Mouse (Mus musculus) heart, postnatal 4 days (tissue): ENCODE measurements around the gene Slc17a7. TPM values are rescaled to one million over a fixed set of nuclear protein-coding genes. Genes with fewer than 3 reads are reported as not detected.

Experiments
- DNase-seq: peaks from one replicate; pipeline ENCODE4 v3.0.0; 2021
- microRNA-seq, 2 experiments: library from miRNA; unstranded; fragments of <30 nt; microRNA quantifications; one replicate each; pipeline ENCODE4 v1.2.0; 2021 to 2022
- total RNA-seq, 2 experiments: library from RNA; stranded (reverse); gene quantifications; 2 replicates each; pipeline ENCODE4 v1.2.3; 2021

Gene Slc17a7
- total RNA-seq, 2 experiments from 2014 or later = 9.1 to 12.4 TPM

GRCm38 (mm10) chr7:45204380-45205143 is 40.8 kb downstream of the Slc17a7 start, which contains the start of gene Ccdc155:
Gene Ccdc155 (minus strand): TSS chr7:45204892.
- DNase-seq = peak; percentile 91

GRCm38 (mm10) chr7:45208260-45208659 is 44.5 kb downstream of the Slc17a7 start:
- no peak for DNase-seq

- no peak for DNase-seq
Measured at GRCm38 (mm10) chr7:45211070-45211469, 47.3 kb downstream of the Slc17a7 start.

GRCm38 (mm10) chr7:45211851-45212251 is 48.1 kb downstream of the Slc17a7 start, which contains the start of gene Dkkl1:
Gene Dkkl1 (minus strand): TSS chr7:45212147.
- DNase-seq = no peak

- no peak for DNase-seq
Measured at GRCm38 (mm10) chr7:45212356-45212755, 48.6 kb downstream of the Slc17a7 start.

- no peak for DNase-seq
Measured at GRCm38 (mm10) chr7:45213708-45214107, 50.0 kb downstream of the Slc17a7 start.

GRCm38 (mm10) chr7:45215673-45216441 is 52.1 kb downstream of the Slc17a7 start, which contains the start of gene Tead2:
Gene Tead2 (plus strand): TSS chr7:45215753.
- DNase-seq = peak; percentile 76

- DNase-seq = peak; percentile 88
Measured at GRCm38 (mm10) chr7:45216442-45217183, 52.9 kb downstream of the Slc17a7 start.

GRCm38 (mm10) chr7:45221680-45222079 is 57.9 kb downstream of the Slc17a7 start:
- DNase-seq = no peak

GRCm38 (mm10) chr7:45224826-45225225 is 61.1 kb downstream of the Slc17a7 start:
- DNase-seq = no peak

Small RNA genes lying within 50 kb of the gene (microRNA-seq; reads per million reads assigned to microRNA genes)
- gene Mir150 = 221 to 331 reads per million in 2 experiments
- gene Mir5121 = 9.6 to 13.5 reads per million in 2 experiments
- 0 reads per million in 2 experiments for gene Mir7055

Other genes with a start within 250 kb of the Slc17a7 start
- 10 to 100 TPM; 96.9 to 99.4 TPM for gene Ap2a1, start 234.5 kb upstream of the Slc17a7 start, total RNA-seq
- gene Tsks, start 220.7 kb upstream of the Slc17a7 start, total RNA-seq = not detected
- 1 to 10 TPM; 4.4 to 5.1 TPM for gene Cpt1c, start 189.1 kb upstream of the Slc17a7 start, total RNA-seq
- 100 to 1,000 TPM; 306 to 324 TPM for gene Prmt1, start 177.4 kb upstream of the Slc17a7 start, total RNA-seq
- gene Irf3, start 166.3 kb upstream of the Slc17a7 start, total RNA-seq = 10 to 100 TPM; 42.0 to 43.0 TPM
- gene Bcl2l12, start 165.2 kb upstream of the Slc17a7 start, total RNA-seq = 10 to 100 TPM; 21.7 to 25.2 TPM
- 10 to 100 TPM; 78.5 to 80.3 TPM for gene Scaf1, start 147.6 kb upstream of the Slc17a7 start, total RNA-seq
- 10 to 100 TPM; 71.2 to 73.4 TPM for gene Rras, start 146.0 kb upstream of the Slc17a7 start, total RNA-seq
- gene Prr12, start 111.1 kb upstream of the Slc17a7 start, total RNA-seq = 10 to 100 TPM; 35.4 to 36.7 TPM
- 10 to 100 TPM; 31.7 to 34.6 TPM for gene Nosip, start 101.5 kb upstream of the Slc17a7 start, total RNA-seq
- 10 to 100 TPM in 1 of 2 experiments, 1 to 10 TPM in 1; 9.5 to 10.2 TPM for gene Prrg2, start 101.3 kb upstream of the Slc17a7 start, total RNA-seq
- gene Rcn3, start 71.7 kb upstream of the Slc17a7 start, total RNA-seq = 10 to 100 TPM; 88.0 to 90.9 TPM
- gene Fcgrt, start 60.1 kb upstream of the Slc17a7 start, total RNA-seq = 10 to 100 TPM; 35.3 to 41.1 TPM
- 100 to 1,000 TPM; 846 to 864 TPM for gene Rps11, start 39.5 kb upstream of the Slc17a7 start, total RNA-seq
- 1,000 to 10,000 TPM; 1,039 to 1,207 TPM for gene Rpl13a, start 35.2 kb upstream of the Slc17a7 start, total RNA-seq
- gene Gm45713, start 27.7 kb upstream of the Slc17a7 start, total RNA-seq = not detected
- gene Flt3l, start 27.5 kb upstream of the Slc17a7 start, total RNA-seq = 1 to 10 TPM; 1.5 to 2.1 TPM
- gene Pih1d1, start 9.6 kb upstream of the Slc17a7 start, total RNA-seq = 10 to 100 TPM; 58.5 to 67.0 TPM
- 10 to 100 TPM; 44.8 to 53.8 TPM for gene Aldh16a1, start 9.4 kb upstream of the Slc17a7 start, total RNA-seq
- not detected for gene Gfy, start 15.6 kb downstream of the Slc17a7 start, total RNA-seq
- not detected for gene Pth2, start 17.0 kb downstream of the Slc17a7 start, total RNA-seq
- under 1 TPM in 1 of 2 experiments, not detected in 1; 0.25 TPM for gene Ccdc155, start 40.9 kb downstream of the Slc17a7 start, total RNA-seq
- gene Dkkl1, start 48.2 kb downstream of the Slc17a7 start, total RNA-seq = not detected
- gene Tead2, start 51.8 kb downstream of the Slc17a7 start, total RNA-seq = 10 to 100 TPM; 66.4 to 69.4 TPM
- gene Cd37, start 75.2 kb downstream of the Slc17a7 start, total RNA-seq = 1 to 10 TPM; 2.1 to 3.6 TPM
- gene Slc6a16, start 77.1 kb downstream of the Slc17a7 start, total RNA-seq = under 1 TPM in 1 of 2 experiments, not detected in 1; 0.18 TPM
- gene Slc6a21, start 113.6 kb downstream of the Slc17a7 start, total RNA-seq = not detected
- gene Trpm4, start 169.8 kb downstream of the Slc17a7 start, total RNA-seq = 10 to 100 TPM; 26.2 to 29.2 TPM
- gene Hrc, start 171.3 kb downstream of the Slc17a7 start, total RNA-seq = 100 to 1,000 TPM; 182 to 202 TPM
- under 1 TPM; 0.26 to 0.34 TPM for gene Ppfia3, start 203.1 kb downstream of the Slc17a7 start, total RNA-seq
- 1 to 10 TPM; 1.5 to 2.4 TPM for gene Lin7b, start 206.6 kb downstream of the Slc17a7 start, total RNA-seq
- 100 to 1,000 TPM; 203 to 223 TPM for gene Snrnp70, start 231.8 kb downstream of the Slc17a7 start, total RNA-seq
- under 1 TPM; 0.43 to 0.59 TPM for gene Kcna7, start 241.7 kb downstream of the Slc17a7 start, total RNA-seq
- under 1 TPM; 0.17 to 0.43 TPM for gene Ntf5, start 249.7 kb downstream of the Slc17a7 start, total RNA-seq